Mouse (Mus musculus): ENCODE data around the gene Olfr781. TPM values are rescaled to one million over a fixed set of nuclear protein-coding genes. Genes with fewer than 3 reads are reported as not detected.

The Olfr781 gene
- not detected for total RNA-seq (2023)

DNA sequence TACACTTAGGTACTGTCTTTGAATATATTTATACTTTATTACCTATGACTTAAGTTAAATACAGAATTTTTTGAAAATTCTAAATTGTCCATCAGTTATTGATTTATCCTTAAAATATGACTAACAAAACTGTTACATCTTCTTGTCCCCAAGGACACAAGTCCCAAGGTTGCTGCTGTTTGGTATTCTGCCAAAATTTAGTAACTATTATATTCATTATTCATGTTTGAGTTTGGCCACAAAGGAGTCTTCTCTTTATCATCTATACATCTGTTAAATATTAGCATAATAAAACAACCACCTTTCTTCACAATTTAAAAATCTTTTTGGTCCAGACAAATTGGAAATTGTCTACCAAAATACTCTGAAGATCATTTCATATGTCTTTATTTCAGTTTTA, at the start of gene Olfr781:
Gene Olfr781 (plus strand): TSS at position 301 of the 400 bp plus-strand sequence.

GRCm38 (mm10) chr10:129317817-129318216, 10.8 kb upstream of the Olfr781 start, which contains the start of gene Olfr780:
Olfr780 (plus strand) TSS chr10:129318117.

DNA sequence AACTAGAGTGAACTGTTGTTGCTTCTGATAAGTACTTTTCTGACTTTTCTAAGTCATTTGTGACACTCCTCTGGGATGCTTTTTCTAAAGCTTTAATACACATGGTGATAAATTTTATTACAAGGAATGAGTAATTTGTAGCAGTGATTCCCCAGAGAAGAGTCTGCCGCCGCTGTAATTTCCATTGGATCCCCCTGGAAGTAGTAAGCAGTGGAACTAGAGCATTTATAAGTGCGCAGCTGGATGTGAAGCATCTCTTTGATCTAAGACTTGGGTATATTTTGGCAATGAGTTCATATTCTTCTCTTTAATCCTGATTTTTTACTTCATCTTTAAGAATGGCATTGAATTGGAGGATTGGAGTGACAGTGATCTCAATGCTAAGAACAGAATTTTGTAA, 19.9 kb downstream of the Olfr781 start, which contains the start of gene Olfr782:
Gene Olfr782 (plus strand): TSS at position 301 of the 400 bp plus-strand sequence.

Other genes starting within 250 kb of the Olfr781 start
- gene Olfr767, start 245.9 kb upstream of the Olfr781 start, total RNA-seq (2023): not detected
- not detected for gene Olfr768, start 229.5 kb upstream of the Olfr781 start, total RNA-seq (2023)
- gene Olfr769, start 211.0 kb upstream of the Olfr781 start, total RNA-seq (2023): not detected
- gene Olfr770, start 189.9 kb upstream of the Olfr781 start, total RNA-seq (2023): not detected
- gene Olfr771, start 164.1 kb upstream of the Olfr781 start, total RNA-seq (2023): not detected
- gene Olfr772, start 150.9 kb upstream of the Olfr781 start, total RNA-seq (2023): not detected
- gene Olfr773, start 141.4 kb upstream of the Olfr781 start, total RNA-seq (2023): not detected
- gene Olfr774, start 92.7 kb upstream of the Olfr781 start, total RNA-seq (2023): not detected
- gene Olfr775, start 80.4 kb upstream of the Olfr781 start, total RNA-seq (2023): not detected
- not detected for gene Olfr776, start 69.7 kb upstream of the Olfr781 start, total RNA-seq (2023)
- not detected for gene Olfr777, start 57.4 kb upstream of the Olfr781 start, total RNA-seq (2023)
- not detected for gene Olfr780, start 10.7 kb upstream of the Olfr781 start, total RNA-seq (2023)
- gene Olfr782, start 20.0 kb downstream of the Olfr781 start, total RNA-seq (2023): not detected
- gene Olfr784, start 55.2 kb downstream of the Olfr781 start, total RNA-seq (2023): not detected
- gene Olfr785, start 76.6 kb downstream of the Olfr781 start, total RNA-seq (2023): not detected
- not detected for gene Olfr786, start 98.5 kb downstream of the Olfr781 start, total RNA-seq (2023)
- not detected for gene Olfr787, start 133.0 kb downstream of the Olfr781 start, total RNA-seq (2023)
- not detected for gene Olfr788, start 142.1 kb downstream of the Olfr781 start, total RNA-seq (2023)
- gene Olfr789, start 155.9 kb downstream of the Olfr781 start, total RNA-seq (2023): not detected
- not detected for gene Olfr790, start 169.6 kb downstream of the Olfr781 start, total RNA-seq (2023)
- gene Olfr791, start 192.9 kb downstream of the Olfr781 start, total RNA-seq (2023): not detected
- gene Olfr792, start 210.3 kb downstream of the Olfr781 start, total RNA-seq (2023): not detected
- not detected for gene Olfr794, start 238.8 kb downstream of the Olfr781 start, total RNA-seq (2023)

All from CD4-positive naive resting alpha-beta T cell, adult 76 days (primary cell).